Mouse (Mus musculus): ENCODE data around the gene Spock2. TPM values are rescaled to one million over a fixed set of nuclear protein-coding genes. Genes with fewer than 3 reads are reported as not detected.

Gene Spock2
- polyA plus RNA-seq, 1 experiment from 2014 or later: 10.8 TPM

- Histone ChIP-seq H3K9me3 (no peaks in the 10 kb centered on the region), H3K4me1 (peaks cover 19% of the 10 kb centered on the region), H3K9ac (no peak overlapping the region), H3K36me3 (no peaks in the 10 kb centered on the region), H3K27me3 (no peaks in the 10 kb centered on the region), H3K27ac (no peak overlapping the region), H3K4me3 (no peak overlapping the region), H3K4me2 (replicated peaks) (no peak overlapping the region)
- no peak for ATAC-seq (ENCODE audit: insufficient number of reproducible peaks, insufficient read depth, low FRiP score, low TSS enrichment)
- WGBS: 85% methylated on average over 4 of the region's 4 CpGs
Measured at GRCm38 (mm10) chr10:60084065-60084464, 22.0 kb upstream of the Spock2 start.

- H3K4me3 ChIP-seq: no peak overlapping the region
- no peak for ATAC-seq (ENCODE audit: insufficient number of reproducible peaks, insufficient read depth, low FRiP score, low TSS enrichment)
- no peaks in the 10 kb centered on the region for H3K9me3 ChIP-seq
- 72% methylated on average over 2 of the region's 2 CpGs for WGBS
- no peak overlapping the region for H3K9ac ChIP-seq
- no peak overlapping the region for H3K4me2 ChIP-seq (replicated peaks)
- H3K36me3 ChIP-seq: no peaks in the 10 kb centered on the region
- H3K27ac ChIP-seq: no peak overlapping the region
- H3K27me3 ChIP-seq: no peaks in the 10 kb centered on the region
- H3K4me1 ChIP-seq: no peaks in the 10 kb centered on the region
Measured at GRCm38 (mm10) chr10:60092311-60092710, 13.7 kb upstream of the Spock2 start.

GRCm38 (mm10) chr10:60093751-60094150, 12.3 kb upstream of the Spock2 start:
- WGBS: 73% methylated on average over 2 of the region's 2 CpGs

GRCm38 (mm10) chr10:60095558-60095957, 10.5 kb upstream of the Spock2 start:
- no peak overlapping the region for H3K4me3 ChIP-seq
- H3K9ac ChIP-seq: no peak overlapping the region
- no peak for ATAC-seq (ENCODE audit: insufficient number of reproducible peaks, insufficient read depth, low FRiP score, low TSS enrichment)
- H3K27me3 ChIP-seq: no peaks in the 10 kb centered on the region
- no peaks in the 10 kb centered on the region for H3K4me1 ChIP-seq
- H3K9me3 ChIP-seq: no peaks in the 10 kb centered on the region
- H3K4me2 ChIP-seq (replicated peaks): no peak overlapping the region
- H3K36me3 ChIP-seq: no peaks in the 10 kb centered on the region
- WGBS: 92% methylated on average over 2 of the region's 2 CpGs
- H3K27ac ChIP-seq: no peak overlapping the region

More at GRCm38 (mm10) chr10:60093751-60094150, 12.3 kb upstream of the Spock2 start:
- Histone ChIP-seq H3K4me2 (replicated peaks) (no peak overlapping the region), H3K27ac (no peak overlapping the region), H3K36me3 (no peaks in the 10 kb centered on the region), H3K4me3 (no peak overlapping the region), H3K27me3 (no peaks in the 10 kb centered on the region), H3K4me1 (no peaks in the 10 kb centered on the region), H3K9ac (no peak overlapping the region), H3K9me3 (no peaks in the 10 kb centered on the region)
- ATAC-seq (ENCODE audit: insufficient number of reproducible peaks, insufficient read depth, low FRiP score, low TSS enrichment): no peak

- 71% methylated on average over 1 of the region's 1 CpGs for WGBS
Measured at GRCm38 (mm10) chr10:60096302-60096701, 9.7 kb upstream of the Spock2 start.

GRCm38 (mm10) chr10:60097146-60097545, 8.9 kb upstream of the Spock2 start:
- WGBS: 90% methylated on average over 9 of the region's 9 CpGs
- no peak for ATAC-seq (ENCODE audit: insufficient number of reproducible peaks, insufficient read depth, low FRiP score, low TSS enrichment)
- H3K4me1 ChIP-seq: no peaks in the 10 kb centered on the region
- no peak overlapping the region for H3K4me3 ChIP-seq
- no peaks in the 10 kb centered on the region for H3K36me3 ChIP-seq
- no peak overlapping the region for H3K4me2 ChIP-seq (replicated peaks)
- no peak overlapping the region for H3K9ac ChIP-seq
- no peak overlapping the region for H3K27ac ChIP-seq
- H3K27me3 ChIP-seq: no peaks in the 10 kb centered on the region
- H3K9me3 ChIP-seq: no peaks in the 10 kb centered on the region

More at GRCm38 (mm10) chr10:60096302-60096701, 9.7 kb upstream of the Spock2 start:
- H3K4me2 ChIP-seq (replicated peaks): no peak overlapping the region
- no peak overlapping the region for H3K4me3 ChIP-seq
- no peak for ATAC-seq (ENCODE audit: insufficient number of reproducible peaks, insufficient read depth, low FRiP score, low TSS enrichment)
- no peak overlapping the region for H3K9ac ChIP-seq
- no peaks in the 10 kb centered on the region for H3K9me3 ChIP-seq
- no peaks in the 10 kb centered on the region for H3K36me3 ChIP-seq
- H3K27me3 ChIP-seq: no peaks in the 10 kb centered on the region
- H3K4me1 ChIP-seq: no peaks in the 10 kb centered on the region
- no peak overlapping the region for H3K27ac ChIP-seq

GRCm38 (mm10) chr10:60097774-60098173, 8.2 kb upstream of the Spock2 start:
- H3K4me3 ChIP-seq: no peak overlapping the region
- no peak overlapping the region for H3K9ac ChIP-seq
- WGBS: 76% methylated on average over 5 of the region's 5 CpGs
- H3K27me3 ChIP-seq: no peaks in the 10 kb centered on the region
- no peak for ATAC-seq (ENCODE audit: insufficient number of reproducible peaks, insufficient read depth, low FRiP score, low TSS enrichment)
- no peaks in the 10 kb centered on the region for H3K36me3 ChIP-seq
- no peak overlapping the region for H3K4me2 ChIP-seq (replicated peaks)
- no peak overlapping the region for H3K27ac ChIP-seq
- H3K9me3 ChIP-seq: no peaks in the 10 kb centered on the region
- no peaks in the 10 kb centered on the region for H3K4me1 ChIP-seq

GRCm38 (mm10) chr10:60105391-60106145, 451 bp upstream of the Spock2 start:
- Histone ChIP-seq H3K4me3 (peak overlapping the region; percentile 57), H3K4me1 (peaks cover 12% of the 10 kb centered on the region), H3K9ac (no peak overlapping the region), H3K4me2 (replicated peaks) (peak overlapping the region; percentile 99), H3K27me3 (peaks cover 54% of the 10 kb centered on the region), H3K36me3 (no peaks in the 10 kb centered on the region), H3K27ac (no peak overlapping the region), H3K9me3 (no peaks in the 10 kb centered on the region)
- ATAC-seq (ENCODE audit: insufficient number of reproducible peaks, insufficient read depth, low FRiP score, low TSS enrichment): no peak
- WGBS: 17% methylated on average over 20 of the region's 20 CpGs

- peak overlapping the region; percentile 59 for H3K9ac ChIP-seq
- WGBS: under 1% methylated on average over 57 of the region's 57 CpGs
- peak overlapping the region; percentile 57 for H3K4me3 ChIP-seq
- 0 out of 2 replicates have a peak, but pooled peaks have one; percentile 42 for ATAC-seq (ENCODE audit: insufficient number of reproducible peaks, insufficient read depth, low FRiP score, low TSS enrichment)
- H3K9me3 ChIP-seq: no peaks in the 10 kb centered on the region
- H3K36me3 ChIP-seq: no peaks in the 10 kb centered on the region
- H3K27ac ChIP-seq: peak overlapping the region; percentile 11; the same call in 1 of the 2 replicates
- peaks cover 60% of the 10 kb centered on the region for H3K27me3 ChIP-seq
- peaks cover 12% of the 10 kb centered on the region for H3K4me1 ChIP-seq
- H3K4me2 ChIP-seq (replicated peaks): peak overlapping the region; percentile 99
Measured at GRCm38 (mm10) chr10:60106531-60107186, 640 bp downstream of the Spock2 start.

GRCm38 (mm10) chr10:60107448-60107847, 1.4 kb downstream of the Spock2 start:
- Histone ChIP-seq H3K4me2 (replicated peaks) (peak overlapping the region; percentile 99), H3K4me1 (peaks cover 12% of the 10 kb centered on the region), H3K27ac (no peak overlapping the region), H3K9me3 (no peaks in the 10 kb centered on the region), H3K27me3 (peaks cover 62% of the 10 kb centered on the region), H3K9ac (peak overlapping the region; percentile 59), H3K36me3 (no peaks in the 10 kb centered on the region), H3K4me3 (peak overlapping the region; percentile 57)
- no peak for ATAC-seq (ENCODE audit: insufficient number of reproducible peaks, insufficient read depth, low FRiP score, low TSS enrichment)
- WGBS: under 1% methylated on average over 26 of the region's 28 CpGs

- H3K9ac ChIP-seq: no peak overlapping the region
- H3K9me3 ChIP-seq: no peaks in the 10 kb centered on the region
- H3K4me1 ChIP-seq: peaks cover 12% of the 10 kb centered on the region
- H3K36me3 ChIP-seq: no peaks in the 10 kb centered on the region
- no peak overlapping the region for H3K27ac ChIP-seq
- peaks cover 62% of the 10 kb centered on the region for H3K27me3 ChIP-seq
- 0 out of 2 replicates have a peak overlapping the region, but pooled peaks have one; percentile 8 for H3K4me2 ChIP-seq (replicated peaks)
- H3K4me3 ChIP-seq: no peak overlapping the region
- no peak for ATAC-seq (ENCODE audit: insufficient number of reproducible peaks, insufficient read depth, low FRiP score, low TSS enrichment)
- 43% methylated on average over 16 of the region's 17 CpGs for WGBS
Measured at GRCm38 (mm10) chr10:60108321-60109111, 2.5 kb downstream of the Spock2 start.
